Mouse (Mus musculus): ENCODE data around the gene Dhh.
A peak's percentile ranks its signal among the peaks of the same experiment; 100 is the strongest.
"Not testable (repeated sequence)": the region's sequence is repeated elsewhere in the genome, so short reads cannot be mapped to it uniquely, and the experiment has no call there.

The Dhh gene

DNA sequence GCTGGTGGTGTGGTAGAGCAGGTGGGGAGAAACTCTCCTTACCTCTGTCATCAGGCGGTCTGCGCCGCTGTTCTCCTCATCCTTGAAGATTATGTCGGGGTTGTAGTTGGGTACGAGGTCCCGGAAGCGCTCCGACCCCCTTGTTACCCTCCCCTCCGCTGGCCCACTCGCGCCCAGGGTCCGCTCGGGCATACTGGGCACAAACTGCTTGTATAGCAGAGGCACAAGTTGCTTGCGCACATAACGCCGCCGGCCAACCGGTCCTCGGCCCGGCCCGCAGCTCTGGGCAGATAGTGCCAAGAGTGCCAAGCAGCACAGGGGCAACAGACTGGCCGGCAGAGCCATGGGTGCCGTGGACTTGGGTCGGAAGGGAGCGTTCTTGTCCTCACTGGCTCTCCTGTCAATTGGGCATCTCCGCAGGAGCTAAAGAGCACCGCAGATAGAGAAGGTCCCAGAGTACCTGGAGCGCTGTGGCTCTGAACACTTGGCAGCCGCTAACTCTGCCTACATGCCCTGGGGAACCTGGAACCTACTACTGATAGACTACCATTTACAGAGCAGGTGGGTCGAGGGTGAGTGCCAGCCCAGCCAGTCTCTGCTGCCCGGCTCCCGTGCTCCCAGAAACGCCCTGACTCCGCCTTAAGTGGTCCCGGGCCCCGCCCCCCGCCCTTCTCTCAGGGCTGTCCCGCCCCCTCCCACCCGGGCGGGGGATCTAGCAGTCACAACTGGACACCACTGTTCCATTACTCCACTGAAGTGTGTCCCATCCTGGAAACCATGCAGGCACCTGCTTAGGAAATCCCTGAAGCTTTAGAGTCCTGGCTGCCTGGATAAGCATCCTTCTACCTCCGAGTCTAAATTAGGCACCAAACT, at the start of gene Dhh:
Gene Dhh (minus strand): TSS at position 613 of the 873 bp plus-strand sequence.
- no peak for DNase-seq (ENCODE audit: extremely low spot score, low read depth, low spot score)

DNA sequence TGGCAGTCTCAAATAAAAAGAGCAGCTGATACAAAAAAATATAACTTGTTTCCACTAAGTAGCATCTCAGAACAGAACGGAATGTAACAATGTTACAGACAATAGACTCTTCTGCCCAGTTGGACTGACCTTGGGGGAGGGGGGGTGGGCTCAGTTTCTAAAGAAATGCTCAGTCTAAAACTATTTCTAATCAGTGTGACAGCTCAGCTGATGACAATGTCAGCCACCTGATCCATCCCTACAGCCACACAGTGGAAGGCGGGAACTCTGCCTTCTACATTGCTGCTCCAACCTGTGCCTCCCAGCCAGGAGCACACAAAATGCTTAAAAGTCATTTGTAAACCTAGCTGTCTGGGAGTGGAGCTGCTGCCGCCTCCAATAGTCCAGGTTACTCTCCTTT, 49.5 kb upstream of the Dhh start:
- DNase-seq (ENCODE audit: extremely low spot score, low read depth, low spot score) = no peak

DNA sequence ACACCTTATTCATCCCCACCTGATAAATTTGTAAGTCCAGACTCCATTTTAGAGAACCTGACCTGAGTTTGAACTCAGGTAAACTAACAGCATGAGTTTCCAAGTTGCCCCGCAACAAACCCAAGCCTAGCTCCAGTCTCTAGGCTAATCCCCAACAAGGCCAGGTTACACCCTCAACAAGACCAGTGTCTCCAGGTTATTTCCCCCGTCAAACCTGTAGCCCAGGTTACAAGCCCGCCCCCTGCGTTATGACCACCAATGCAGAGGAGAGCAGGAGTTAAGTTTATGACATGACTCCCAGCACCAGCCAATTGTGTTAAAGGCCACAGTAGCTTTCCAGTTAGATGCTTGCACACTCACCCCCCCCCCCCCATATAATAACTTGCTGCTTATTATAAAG, 44.8 kb upstream of the Dhh start:
- DNase-seq (ENCODE audit: extremely low spot score, low read depth, low spot score) = no peak

DNA sequence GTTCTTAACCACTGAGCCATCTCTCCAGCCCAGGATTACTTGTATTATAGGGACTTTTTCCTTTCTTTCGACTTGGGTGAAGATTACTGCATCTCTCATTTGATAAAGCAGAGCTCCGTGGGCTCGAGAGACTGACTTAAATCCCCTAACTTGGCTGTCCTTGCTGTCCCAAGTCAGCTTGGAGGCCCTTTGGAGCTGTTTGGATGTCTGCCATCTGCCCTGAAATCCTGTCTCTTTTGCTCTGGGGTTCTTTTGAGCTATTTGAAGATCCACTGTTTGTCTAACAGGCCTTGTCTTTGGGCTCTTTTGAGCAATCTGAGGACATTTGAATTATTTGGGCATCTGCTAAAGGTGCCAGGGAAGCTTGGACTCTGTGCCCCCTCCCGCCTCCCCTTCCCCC, 43.7 kb upstream of the Dhh start:
- DNase-seq (ENCODE audit: extremely low spot score, low read depth, low spot score) = no peak

DNA sequence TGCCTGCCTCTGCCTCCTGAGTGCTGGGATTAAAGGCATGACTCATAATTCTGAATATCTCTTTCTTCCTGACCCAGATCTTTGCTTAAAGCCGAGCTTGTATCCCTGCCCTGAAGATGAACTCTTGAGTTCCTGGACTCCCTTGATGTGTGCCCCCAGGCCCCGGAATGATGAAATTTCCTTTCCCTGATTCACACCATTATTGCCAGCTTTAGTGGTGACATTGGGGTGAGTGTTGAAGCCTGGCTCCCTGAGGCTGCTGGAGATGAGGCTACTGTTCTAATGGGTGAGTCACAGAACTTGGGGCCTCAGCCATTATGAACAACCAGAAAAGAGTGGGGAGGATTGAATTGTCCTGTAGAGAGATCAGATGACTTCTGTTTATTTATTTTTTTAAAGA, 43.2 kb upstream of the Dhh start:
- DNase-seq (ENCODE audit: extremely low spot score, low read depth, low spot score) = no peak

DNA sequence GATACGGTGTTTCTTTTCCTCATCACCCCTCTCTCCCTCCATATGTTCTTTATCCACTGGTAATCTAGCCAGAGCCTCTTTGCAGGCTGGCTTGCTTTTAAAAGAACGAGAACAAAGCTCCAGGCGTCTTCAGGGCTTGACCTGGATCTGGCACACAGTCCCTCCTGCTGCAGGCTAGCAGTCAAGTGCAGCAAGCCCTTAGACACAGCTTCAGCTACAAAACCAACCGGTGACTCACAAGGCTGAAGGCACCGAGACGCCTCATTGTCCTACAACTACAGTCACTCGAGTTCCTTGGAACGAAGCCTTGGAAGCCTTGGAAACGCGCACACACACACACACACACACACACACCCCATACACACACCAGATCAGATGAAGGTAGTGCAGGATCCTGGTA, 42.5 kb upstream of the Dhh start:
- no peak for DNase-seq (ENCODE audit: extremely low spot score, low read depth, low spot score)

DNA sequence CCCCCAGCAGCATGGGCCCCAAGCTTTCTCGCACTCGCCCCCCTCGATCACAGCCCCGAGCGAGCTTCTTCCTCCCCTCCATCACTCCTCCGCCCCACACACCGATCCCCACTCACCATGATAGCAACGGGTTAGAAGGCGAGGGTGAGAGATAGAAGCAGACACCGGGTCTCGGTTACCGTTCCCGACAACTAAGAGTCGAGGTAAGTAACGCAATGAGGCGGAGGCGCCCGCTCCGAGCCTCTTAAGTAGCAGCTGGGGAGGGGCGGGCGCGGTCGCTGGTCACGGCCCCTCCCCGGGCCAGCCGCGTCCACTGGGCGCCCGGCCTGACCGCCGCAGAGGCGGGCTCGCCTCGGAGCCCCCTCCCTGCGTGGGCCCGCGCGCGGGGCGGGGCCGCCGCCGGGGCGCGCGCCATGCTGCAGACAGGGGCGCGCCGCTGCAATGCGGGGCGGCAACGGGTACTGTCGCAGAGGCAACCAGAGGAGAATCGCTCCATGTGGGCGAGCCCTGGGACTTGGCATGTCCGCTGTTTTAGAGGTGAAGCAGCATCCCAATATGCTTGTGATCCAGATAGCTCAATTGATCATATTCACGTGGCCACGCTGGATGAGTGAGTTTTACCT, 36.0 kb upstream of the Dhh start, which contains the start of gene Tuba1b:
Gene Tuba1b (minus strand): TSS at position 349 of the 623 bp plus-strand sequence.
- DNase-seq (ENCODE audit: extremely low spot score, low read depth, low spot score) = no peak

DNA sequence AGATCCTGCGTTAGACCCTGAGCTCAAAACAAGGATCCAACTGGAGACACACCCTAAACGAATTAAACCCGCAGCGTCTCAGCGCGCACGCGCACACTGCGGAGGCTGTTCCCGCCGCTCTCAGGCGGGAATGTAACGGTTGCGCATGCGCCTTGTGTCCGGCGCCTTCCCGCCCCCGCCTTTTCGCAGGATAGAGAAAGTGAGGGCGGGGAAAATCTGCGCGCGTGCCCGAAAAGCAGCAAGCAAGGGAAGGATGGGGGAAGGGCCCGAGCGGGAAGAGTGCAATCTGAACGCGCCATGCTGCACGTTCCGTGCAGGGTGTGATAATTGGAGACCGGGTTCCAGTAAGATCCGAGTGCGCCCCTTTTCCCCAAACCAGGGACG, 35.5 kb upstream of the Dhh start:
- no peak for DNase-seq (ENCODE audit: extremely low spot score, low read depth, low spot score)

DNA sequence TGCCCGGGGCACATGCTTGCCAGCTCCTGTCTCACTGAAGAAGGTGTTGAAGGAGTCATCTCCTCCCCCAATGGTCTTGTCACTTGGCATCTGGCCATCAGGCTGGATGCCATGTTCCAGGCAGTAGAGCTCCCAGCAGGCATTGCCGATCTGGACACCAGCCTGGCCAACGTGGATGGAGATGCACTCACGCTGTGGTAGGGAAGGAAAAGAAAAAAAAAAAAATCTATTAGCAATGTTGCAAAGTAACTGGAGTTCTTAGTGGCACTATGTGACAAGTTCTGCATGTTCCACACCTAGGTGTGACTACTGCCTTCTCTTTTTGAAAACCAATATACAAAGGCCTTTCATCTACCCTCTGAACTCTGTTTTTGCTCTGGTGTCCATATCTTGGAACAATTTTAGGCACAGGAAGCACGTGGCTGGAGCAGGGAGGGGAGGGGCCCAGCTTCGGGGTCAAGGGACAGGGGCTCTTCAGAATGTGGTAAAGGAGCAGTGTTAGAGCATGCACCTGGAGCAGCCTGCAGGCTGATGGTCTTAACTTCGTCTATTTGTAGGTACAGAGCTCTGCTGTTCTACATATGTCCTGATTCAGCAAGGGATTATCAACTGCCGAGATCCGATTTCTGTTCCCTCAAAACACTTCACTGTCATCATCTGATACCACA, 34.8 kb upstream of the Dhh start:
- not testable (repeated sequence) for DNase-seq (ENCODE audit: extremely low spot score, low read depth, low spot score)

DNA sequence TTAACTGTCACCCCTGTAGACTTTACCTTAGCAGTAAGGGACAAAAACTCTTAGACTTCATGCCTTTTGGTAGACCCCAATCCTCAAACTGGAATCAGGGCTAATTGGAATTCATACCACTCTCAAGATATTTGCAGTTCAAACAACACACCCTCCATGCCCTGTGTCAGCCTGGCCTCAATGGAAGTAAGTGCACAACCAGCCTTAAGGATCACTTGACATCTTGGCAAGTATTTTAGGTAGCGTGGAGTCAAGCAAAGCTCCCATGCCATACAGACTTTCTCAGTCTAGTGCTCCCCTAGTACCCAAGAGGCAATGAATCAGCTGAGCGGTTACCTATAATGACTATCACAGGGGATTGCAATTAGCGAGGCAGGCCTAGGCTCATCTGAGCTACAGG, 32.7 kb upstream of the Dhh start:
- no peak for DNase-seq (ENCODE audit: extremely low spot score, low read depth, low spot score)

DNA sequence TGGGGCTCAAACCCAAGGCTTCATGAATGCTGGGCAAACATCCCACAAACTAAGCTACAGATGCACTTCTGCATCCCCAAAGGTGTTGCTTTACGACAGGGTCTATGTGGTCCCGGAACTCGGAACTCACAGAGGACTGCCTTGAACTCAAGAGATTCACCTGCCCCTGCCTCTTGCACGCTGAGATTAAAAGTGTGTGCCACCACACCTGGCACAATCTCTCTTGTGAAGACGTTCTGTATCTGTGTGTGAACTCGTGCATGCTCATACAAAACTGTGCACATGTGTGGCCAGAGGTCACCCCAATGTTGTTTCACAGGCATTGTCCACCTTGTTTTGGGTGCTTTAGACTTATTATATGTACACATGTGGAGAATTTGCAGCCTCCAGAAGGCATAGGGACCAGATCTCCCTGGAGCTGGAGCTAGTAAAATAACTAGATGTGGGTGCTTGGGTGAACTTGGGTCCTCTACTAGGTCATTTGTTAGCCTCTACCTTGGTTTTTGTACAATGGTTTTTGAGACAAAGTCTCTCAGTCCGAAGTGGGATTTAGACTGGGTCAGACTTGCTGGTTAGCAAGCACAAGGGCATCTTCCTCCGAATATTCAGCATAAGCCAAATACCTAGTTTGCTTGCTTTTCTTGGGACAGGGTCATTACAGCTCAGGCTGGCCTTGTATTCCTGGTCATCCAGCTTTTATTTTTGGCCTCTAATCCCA, 31.8 kb upstream of the Dhh start:
- no peak for DNase-seq (ENCODE audit: extremely low spot score, low read depth, low spot score)

DNA sequence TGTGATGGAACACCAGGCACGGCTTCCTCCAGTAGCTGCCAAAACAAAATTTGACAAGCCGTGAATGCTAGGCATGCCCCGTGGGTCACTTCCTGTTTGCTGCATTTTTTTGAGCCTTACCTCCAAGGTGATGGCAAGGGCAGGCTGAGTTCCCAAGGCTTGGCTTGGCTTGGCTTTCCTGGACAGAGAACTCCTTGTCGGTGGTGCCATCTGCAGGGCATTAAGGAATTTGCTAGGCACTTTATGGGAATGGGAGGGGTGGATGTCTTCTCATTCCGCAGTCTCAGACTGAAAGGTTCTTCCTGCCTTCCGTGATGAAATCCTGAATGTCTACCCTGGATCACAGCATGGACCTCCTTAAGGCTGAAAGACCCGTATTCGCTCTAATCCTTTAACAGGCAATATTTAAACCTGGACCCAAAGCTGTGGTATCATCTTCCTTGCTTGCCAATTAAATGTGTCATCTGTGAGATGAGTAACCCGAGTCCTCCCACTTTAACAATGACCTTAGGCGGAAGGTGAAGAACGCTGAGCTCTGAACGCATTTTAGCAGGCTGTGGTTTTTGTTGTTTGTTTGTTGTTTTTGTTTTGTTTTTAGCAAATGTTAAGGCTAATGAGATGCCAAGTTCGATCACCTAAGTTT, 30.4 kb upstream of the Dhh start:
- no peak for DNase-seq (ENCODE audit: extremely low spot score, low read depth, low spot score)

DNA sequence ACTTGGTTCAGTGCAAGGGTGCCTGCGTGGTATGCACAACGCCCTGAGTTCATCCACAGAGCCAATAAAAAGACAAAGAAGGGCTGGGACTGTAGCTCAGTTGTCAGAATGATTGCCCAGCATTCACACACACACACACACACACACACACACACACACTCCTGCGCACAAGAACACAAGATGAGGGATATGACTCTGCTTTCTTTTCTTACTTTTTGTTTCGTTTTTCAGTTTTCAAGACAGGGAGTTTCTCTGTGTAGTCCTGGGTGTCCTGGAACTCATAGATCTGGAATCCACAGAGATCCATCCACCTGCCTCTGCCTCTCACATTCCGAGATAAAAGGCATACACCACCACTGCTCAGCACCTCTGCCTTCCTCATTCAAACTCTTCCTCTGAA, 29.2 kb upstream of the Dhh start:
- DNase-seq (ENCODE audit: extremely low spot score, low read depth, low spot score) = no peak

DNA sequence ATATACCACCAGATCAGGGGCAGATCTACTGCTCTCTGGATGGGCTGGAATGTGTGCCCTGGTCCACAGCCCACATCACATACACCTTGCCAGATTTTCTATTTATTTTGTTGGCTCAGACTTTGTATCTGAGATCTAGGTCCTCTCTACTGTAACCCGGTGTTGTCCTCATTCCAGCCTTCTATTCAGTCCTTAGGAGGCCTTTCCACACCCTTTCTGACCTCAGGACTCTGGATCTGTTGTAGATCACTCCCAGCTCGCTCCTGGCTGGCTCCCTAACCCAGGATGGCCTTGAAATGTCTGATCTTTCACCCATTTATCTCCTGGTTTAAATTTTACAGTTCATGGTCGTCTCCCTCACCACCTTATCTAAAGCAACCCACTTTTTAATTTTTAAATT, 26.3 kb upstream of the Dhh start:
- no peak for DNase-seq (ENCODE audit: extremely low spot score, low read depth, low spot score)

DNA sequence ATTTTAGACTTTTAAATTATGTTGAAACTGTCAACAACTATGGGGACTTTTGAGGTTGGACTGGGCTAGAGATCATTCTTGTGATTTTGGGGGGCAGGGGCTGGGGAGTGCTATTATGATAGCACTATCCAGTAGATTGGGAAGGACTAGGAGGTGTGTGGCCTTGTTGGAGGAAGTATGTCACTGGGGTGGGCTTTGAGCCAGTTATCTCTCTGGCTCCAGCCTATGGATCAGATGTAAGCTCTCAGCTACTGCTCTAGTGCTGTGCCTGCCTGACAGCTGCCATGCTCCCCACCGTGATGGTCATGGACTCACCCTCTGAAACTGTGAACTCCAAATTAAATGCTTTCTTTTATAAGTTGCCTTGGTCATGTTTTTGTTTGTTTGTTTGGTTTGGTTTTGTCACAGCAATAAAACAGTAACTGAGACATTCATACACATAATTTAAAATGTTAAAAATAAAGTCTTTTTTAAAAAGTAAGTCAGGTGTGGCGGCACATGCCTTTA, 24.7 kb upstream of the Dhh start:
- no peak for DNase-seq (ENCODE audit: extremely low spot score, low read depth, low spot score)

DNA sequence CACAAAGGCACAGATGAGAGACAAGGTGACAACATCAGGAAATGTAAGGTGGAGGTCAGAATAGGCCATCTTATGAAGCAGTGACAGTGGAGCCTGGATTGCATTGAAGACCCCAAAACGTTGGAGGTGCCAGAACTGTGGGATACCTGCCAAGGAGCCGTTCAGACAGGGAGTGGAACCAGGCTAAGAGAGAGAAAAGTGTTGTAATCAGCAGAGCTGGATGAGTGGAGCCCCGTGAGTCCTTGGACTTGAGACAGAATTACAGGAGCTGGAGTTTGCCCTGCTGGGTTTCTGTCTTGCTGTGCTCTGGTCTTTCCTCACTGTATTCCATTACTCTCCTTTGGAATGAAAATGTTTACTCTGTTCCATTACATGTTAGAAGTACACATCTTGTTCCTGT, 24.2 kb upstream of the Dhh start:
- DNase-seq (ENCODE audit: extremely low spot score, low read depth, low spot score) = no peak

DNA sequence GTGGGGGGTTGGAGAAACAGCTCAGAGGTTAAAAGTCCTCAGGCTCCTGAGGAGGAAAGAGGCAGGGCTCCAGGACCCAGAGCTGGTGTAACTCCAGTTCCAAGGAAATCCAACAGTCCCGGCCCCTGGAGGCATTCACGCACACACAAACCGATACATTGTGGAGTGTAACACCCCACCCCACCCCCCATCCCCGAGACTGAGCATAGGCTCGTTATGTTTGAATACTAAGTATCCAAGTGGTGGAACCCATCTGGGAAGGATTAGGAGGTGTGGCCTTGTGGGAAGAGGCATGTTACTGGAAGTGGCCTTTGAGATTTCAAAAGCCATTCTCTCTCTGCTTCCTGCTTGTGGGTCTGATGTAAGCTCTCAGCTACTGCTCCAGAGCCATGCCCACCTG, 23.2 kb upstream of the Dhh start:
- no peak for DNase-seq (ENCODE audit: extremely low spot score, low read depth, low spot score)

DNA sequence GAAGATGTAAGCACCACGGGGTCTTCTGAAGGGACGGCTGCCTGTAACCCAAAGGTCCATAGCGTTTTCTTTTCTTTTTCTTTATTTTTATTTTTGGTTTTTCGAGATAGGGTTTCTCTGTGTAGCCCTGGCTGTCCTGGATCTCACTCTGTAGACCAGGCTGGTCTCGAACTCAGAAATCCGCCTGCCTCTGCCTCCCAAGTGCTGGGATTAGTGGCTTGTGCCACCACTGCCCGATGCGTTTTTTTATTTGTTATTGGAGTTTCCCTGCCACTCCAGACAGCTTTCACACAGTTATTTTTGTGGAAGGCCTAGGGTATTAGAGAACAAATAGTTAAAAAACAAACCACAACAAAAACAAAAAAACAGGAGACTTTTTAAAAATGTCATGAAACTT, 20.2 kb upstream of the Dhh start:
- DNase-seq (ENCODE audit: extremely low spot score, low read depth, low spot score) = not testable (repeated sequence)

DNA sequence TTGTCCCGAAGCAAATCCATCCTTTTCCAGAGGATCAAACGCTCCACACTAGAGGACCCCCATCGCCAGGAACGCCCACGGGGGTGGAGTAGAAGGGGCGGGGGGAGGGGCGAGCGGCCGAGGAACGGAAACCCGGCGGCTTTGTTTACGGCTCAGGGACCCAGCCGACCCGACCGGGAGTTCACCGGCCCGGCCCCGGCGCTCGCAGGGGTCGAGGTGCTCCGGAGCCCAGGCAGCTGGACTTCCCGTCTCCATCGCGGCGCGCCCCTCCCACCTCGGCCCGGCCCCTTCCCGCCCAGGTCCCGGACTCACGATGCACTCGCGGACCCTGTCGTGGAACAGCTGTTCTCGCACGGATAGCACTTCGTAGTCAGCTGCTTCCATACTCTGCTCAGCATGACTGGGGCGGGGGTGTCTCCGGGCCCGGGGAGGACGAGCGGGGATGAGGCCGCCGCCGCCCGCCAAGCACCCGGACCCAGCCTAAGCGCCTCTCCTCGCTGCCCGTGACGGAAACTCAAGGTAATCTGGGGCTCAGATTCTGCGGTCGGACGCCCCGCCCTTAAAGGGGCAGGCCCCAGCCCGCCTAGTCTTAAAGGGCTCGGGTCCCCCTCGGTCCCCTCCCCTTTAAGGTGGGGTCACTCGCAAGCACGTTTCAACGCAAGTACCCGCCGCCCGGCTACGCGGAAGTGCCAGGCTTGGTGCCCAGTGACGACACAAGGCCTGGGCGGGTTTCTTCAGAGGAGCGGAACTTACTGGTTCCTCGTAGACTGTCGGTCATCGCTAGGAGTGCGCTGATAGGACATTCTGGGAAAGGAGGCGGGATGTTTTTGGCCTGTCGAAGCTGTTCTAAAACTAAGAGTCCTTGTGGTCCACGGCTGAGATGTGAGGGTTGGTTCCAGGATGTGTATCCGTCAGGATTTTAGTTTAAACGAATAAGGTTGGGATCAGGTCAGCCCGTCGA, 19.5 kb upstream of the Dhh start, which contains the start of gene Lmbr1l:
Gene Lmbr1l (minus strand): TSS at position 694 of the 961 bp plus-strand sequence.
- DNase-seq (ENCODE audit: extremely low spot score, low read depth, low spot score) = peak; percentile 96
